Mouse (Mus musculus): ENCODE measurements around the gene Elf1. TPM values are rescaled to one million over a fixed set of nuclear protein-coding genes. Genes with fewer than 3 reads are reported as not detected.

Elf1 gene
- total RNA-seq, 2 experiments from 2014 or later: 5.4 to 6.1 TPM

GRCm38 (mm10) chr14:79607352-79607751, 126.4 kb downstream of the Elf1 start:
- intact Hi-C loops (cut with DNase I): no loop called here
- no peak for DNase-seq

GRCm38 (mm10) chr14:79608286-79608685, 127.3 kb downstream of the Elf1 start:
- DNase-seq: no peak
- intact Hi-C loops (cut with DNase I): no loop called here

- DNase-seq: peak; percentile 3
- intact Hi-C loops (cut with DNase I): no loop called here
Observed at GRCm38 (mm10) chr14:79617121-79617828, 136.3 kb downstream of the Elf1 start.

- no peak for DNase-seq
- intact Hi-C loops (cut with DNase I): loop anchor here (2.0 kb wide), 2 partner anchors 149 to 593 kb away; no protein-coding TSS in a partner anchor
Observed at GRCm38 (mm10) chr14:79619802-79620201, 138.8 kb downstream of the Elf1 start.

GRCm38 (mm10) chr14:79621143-79621542, 140.1 kb downstream of the Elf1 start:
- no peak for DNase-seq
- intact Hi-C loops (cut with DNase I): no loop called here

Small RNA genes lying within 50 kb of the gene (microRNA-seq; reads per million reads assigned to microRNA genes)
- not detected for gene Gm27857

Other genes with a start within 250 kb of the Elf1 start
- gene Zfp957, start 233.8 kb upstream of the Elf1 start, total RNA-seq (2021): not detected
- gene Rgcc, start 179.5 kb upstream of the Elf1 start, total RNA-seq (2021): 10 to 100 TPM; 21.4 to 21.8 TPM
- 10 to 100 TPM; 12.6 to 13.8 TPM for gene Naa16, start 90.4 kb upstream of the Elf1 start, total RNA-seq (2021)
- gene Mtrf1, start 83.4 kb upstream of the Elf1 start, total RNA-seq (2021): 1 to 10 TPM; 4.7 to 5.0 TPM
- gene Kbtbd7, start 54.7 kb upstream of the Elf1 start, total RNA-seq (2021): 10 to 100 TPM; 37.5 to 40.7 TPM
- 1 to 10 TPM; 1.3 to 2.7 TPM for gene Kbtbd6, start 29.4 kb upstream of the Elf1 start, total RNA-seq (2021)
- 10 to 100 TPM; 46.0 to 47.6 TPM for gene Wbp4, start 326 bp downstream of the Elf1 start, total RNA-seq (2021)
- gene Sugt1, start 106.5 kb downstream of the Elf1 start, total RNA-seq (2021): 10 to 100 TPM; 74.3 to 83.4 TPM
- 1 to 10 TPM in 1 of 2 experiments, under 1 TPM in 1; 0.64 to 1.6 TPM for gene Cnmd, start 181.0 kb downstream of the Elf1 start, total RNA-seq (2021)

Measured in left cerebral cortex, postnatal 4 days (tissue).